Mouse (Mus musculus) megakaryocyte, embryonic 14.5 days (primary cell): ENCODE results near the gene Sco1. TPM values are rescaled to one million over a fixed set of nuclear protein-coding genes. Genes with fewer than 3 reads are reported as not detected.
"Not testable (repeated sequence)": the region's sequence is repeated elsewhere in the genome, so short reads cannot be mapped to it uniquely, and the experiment has no call there.

ENCODE experiments used
- H3K27me3 ChIP-seq: replicated peaks from 2 replicates; pipeline ENCODE3; 2012; ENCODE audit warnings: inconsistent platforms
- H3K36me3 ChIP-seq: replicated peaks from 2 replicates; pipeline ENCODE3; 2012; ENCODE audit warnings: low read length, inconsistent platforms, mixed read lengths
- H3K4me1 ChIP-seq: 2 replicates; pipeline ENCODE4 v1.6.1; 2012; ENCODE audit warnings: inconsistent platforms
- H3K4me3 ChIP-seq: replicated peaks from 2 replicates; pipeline ENCODE3; 2012; ENCODE audit warnings: moderate library complexity, mild to moderate bottlenecking, inconsistent platforms
- H3K9me3 ChIP-seq: 2 replicates; pipeline ENCODE4 v1.6.1; 2012; ENCODE audit warnings: inconsistent platforms
- FLI1 ChIP-seq: IDR thresholded peaks from 2 replicates; pipeline ENCODE4 v1.6.1; 2012; ENCODE audit warnings: low read length, inconsistent platforms, mixed read lengths
- GATA1 ChIP-seq: IDR thresholded peaks from 3 replicates; pipeline ENCODE4 v1.6.1; 2012; ENCODE audit warnings: mixed read lengths, low read length, inconsistent platforms, borderline replicate concordance
- polyA plus RNA-seq: library from polyadenylated mRNA; stranded (reverse); fragments of >175 nt; gene quantifications from 2 replicates; pipeline ENCODE4 v1.2.3, GENCODE M21; 2012; ENCODE audit warnings: low replicate concordance; ENCODE audit not compliant: insufficient read depth

Sco1 gene
- polyA plus RNA-seq, 1 experiment = 1.2 TPM

- Histone ChIP-seq H3K36me3 (no peaks in the 10 kb centered on the region), H3K4me3 (no peak overlapping the region), H3K4me1 (peaks cover 37% of the 10 kb centered on the region), H3K27me3 (peaks cover 29% of the 10 kb centered on the region), H3K9me3 (no peaks in the 10 kb centered on the region)
- TF ChIP-seq FLI1 (no peak), GATA1 (no peak)
These were observed 29.9 kb upstream of the Sco1 start for GRCm38 (mm10) chr11:67022354-67023115.

- Histone ChIP-seq H3K27me3 (peaks cover 23% of the 10 kb centered on the region), H3K4me1 (peaks cover 32% of the 10 kb centered on the region)
- not testable (repeated sequence) for H3K36me3 ChIP-seq, H3K9me3 ChIP-seq, H3K4me3 ChIP-seq
These were observed 29.3 kb upstream of the Sco1 start for GRCm38 (mm10) chr11:67023191-67023590.

DNA sequence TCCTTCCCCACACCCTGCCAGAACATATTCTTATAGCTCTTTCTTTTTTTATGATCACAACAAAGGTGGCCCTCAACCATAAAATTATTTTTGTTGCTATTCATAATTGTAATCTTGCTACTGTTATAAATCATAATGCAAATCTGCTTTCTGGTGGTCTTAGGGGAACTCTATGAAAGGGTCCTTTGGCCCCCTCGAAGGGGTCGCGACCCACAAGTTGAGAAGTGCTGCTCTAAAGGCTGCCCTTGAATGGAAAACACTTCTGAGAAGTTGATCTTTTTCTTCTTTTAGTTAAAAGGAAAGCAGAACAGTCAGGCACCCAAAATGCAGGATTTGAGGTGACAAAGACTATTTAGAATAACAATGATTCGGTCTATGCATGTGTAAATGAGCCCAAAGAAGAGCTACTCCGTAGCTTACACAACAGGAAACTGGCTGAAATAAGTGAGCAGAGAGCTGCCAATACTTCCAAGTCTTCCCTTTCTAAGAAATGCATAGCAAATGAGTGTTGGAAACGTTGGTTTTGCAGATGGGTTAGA, 28.6 kb upstream of the Sco1 start:
- Histone ChIP-seq H3K4me1 (peaks cover 29% of the 10 kb centered on the region), H3K9me3 (no peaks in the 10 kb centered on the region), H3K36me3 (no peaks in the 10 kb centered on the region), H3K4me3 (peak overlapping the region; percentile 83), H3K27me3 (peaks cover 19% of the 10 kb centered on the region)
- TF ChIP-seq FLI1 (no peak), GATA1 (no peak)

DNA sequence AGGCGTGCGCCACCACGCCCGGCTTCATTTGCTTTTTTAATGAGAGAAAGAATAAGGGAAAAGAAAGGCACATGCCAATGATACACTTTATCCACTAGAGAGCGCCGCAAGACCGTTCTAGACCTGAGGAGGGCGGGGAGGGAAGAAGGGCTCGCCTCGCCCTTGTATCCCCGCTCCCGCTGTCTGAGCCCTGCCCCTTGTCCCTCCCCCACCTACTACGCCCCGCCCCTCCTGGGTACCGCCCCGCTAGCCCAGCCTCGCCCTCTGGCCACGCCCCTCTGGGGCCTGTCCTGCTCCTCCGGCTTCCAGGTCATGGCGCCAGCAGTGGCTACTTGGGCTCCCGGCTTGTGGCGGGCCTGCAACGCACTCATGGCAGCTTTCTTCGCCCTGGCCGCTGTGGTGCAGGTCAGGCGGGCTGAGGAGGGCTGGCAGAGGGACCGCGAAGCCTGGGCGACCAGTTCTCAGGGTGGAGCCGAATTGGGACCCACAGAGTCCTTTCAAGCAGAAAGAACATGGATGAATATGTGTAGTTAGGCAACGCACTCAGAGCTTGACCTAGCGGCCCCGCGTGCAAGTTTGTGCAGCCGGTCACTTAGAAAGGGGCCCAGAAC, 27.5 kb upstream of the Sco1 start, which contains the start of gene Tmem220:
Gene Tmem220, plus strand, starts transcription at position 288 of the 611 bp plus-strand sequence.
- TF ChIP-seq GATA1 = no peak
- TF ChIP-seq FLI1 = no peak
- Histone ChIP-seq H3K4me1 (peaks cover 25% of the 10 kb centered on the region), H3K27me3 (peaks cover 20% of the 10 kb centered on the region), H3K36me3 (no peaks in the 10 kb centered on the region), H3K9me3 (no peaks in the 10 kb centered on the region), H3K4me3 (peak within 1 kb of the TSS; percentile 94)

- TF ChIP-seq FLI1 (no peak), GATA1 (no peak)
- H3K36me3 ChIP-seq = no peaks in the 10 kb centered on the region
- peaks cover 24% of the 10 kb centered on the region for H3K27me3 ChIP-seq
- peaks cover 10% of the 10 kb centered on the region; the same call in 1 of the 2 replicates for H3K4me1 ChIP-seq
- no peaks in the 10 kb centered on the region for H3K9me3 ChIP-seq
- H3K4me3 ChIP-seq = no peak overlapping the region
These were observed 21.4 kb upstream of the Sco1 start for GRCm38 (mm10) chr11:67030904-67031602.

DNA sequence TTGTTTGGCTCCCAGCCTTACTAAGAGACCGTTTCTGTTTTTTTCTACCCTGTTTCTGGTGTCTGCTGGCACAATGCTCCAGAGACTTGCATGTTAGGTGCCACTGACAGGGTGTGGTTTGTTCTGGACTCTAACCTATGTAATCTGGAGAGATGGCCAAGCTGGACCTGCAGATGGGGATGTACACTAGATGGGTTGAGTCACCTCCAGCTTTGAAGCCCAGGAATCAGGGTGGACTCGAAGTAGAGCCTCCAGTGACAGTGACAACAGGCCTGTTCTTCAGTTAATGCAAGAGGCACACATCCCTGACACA, 20.9 kb upstream of the Sco1 start:
- Histone ChIP-seq H3K36me3 (no peaks in the 10 kb centered on the region), H3K4me3 (no peak overlapping the region), H3K4me1 (peaks cover 10% of the 10 kb centered on the region; the same call in 1 of the 2 replicates), H3K27me3 (peaks cover 24% of the 10 kb centered on the region), H3K9me3 (no peaks in the 10 kb centered on the region)
- TF ChIP-seq GATA1 (no peak), FLI1 (no peak)

DNA sequence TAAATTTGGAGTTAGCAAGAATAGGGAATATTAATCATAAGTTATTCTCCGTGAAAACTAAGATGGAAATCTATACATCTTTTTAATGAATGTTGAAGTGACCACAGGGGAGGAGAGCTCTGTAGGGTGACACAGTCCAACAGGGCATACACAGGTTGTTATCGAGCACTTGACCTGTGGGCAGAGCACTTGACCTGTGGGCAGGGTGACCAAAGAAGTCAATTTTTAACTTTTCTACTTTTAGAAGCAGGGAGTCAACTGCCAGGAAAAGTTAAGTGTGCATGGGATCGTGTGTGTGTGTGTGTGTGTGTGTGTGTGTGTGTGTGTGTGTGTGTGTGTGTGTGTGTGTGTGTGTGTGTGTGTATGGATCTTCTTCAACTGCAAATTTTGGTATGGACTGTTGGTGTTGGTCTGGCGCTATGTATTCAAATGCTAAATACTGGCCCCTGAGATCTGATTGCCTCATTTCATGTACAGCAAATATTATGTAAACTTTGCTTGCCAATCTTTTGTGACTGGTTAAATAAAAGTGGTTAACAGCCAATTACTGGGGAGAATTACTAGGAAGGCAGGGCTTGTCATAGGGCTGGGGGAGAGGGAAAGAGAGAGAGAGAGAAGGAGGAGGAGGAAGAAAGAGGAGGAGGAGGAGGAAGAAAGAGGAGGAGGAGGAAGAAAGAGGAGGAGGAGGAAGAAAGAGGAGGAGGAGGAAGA, 17.5 kb upstream of the Sco1 start:
- peaks cover 9% of the 10 kb centered on the region for H3K27me3 ChIP-seq
- H3K4me3 ChIP-seq = no peak overlapping the region
- H3K4me1 ChIP-seq = peaks cover 10% of the 10 kb centered on the region; the same call in 1 of the 2 replicates
- H3K36me3 ChIP-seq = peaks cover 30% of the 10 kb centered on the region
- TF ChIP-seq GATA1 (no peak), FLI1 (no peak)
- H3K9me3 ChIP-seq = no peaks in the 10 kb centered on the region

- TF ChIP-seq FLI1 (no peak), GATA1 (no peak)
- H3K36me3 ChIP-seq = peaks cover 43% of the 10 kb centered on the region
- H3K9me3 ChIP-seq = no peaks in the 10 kb centered on the region
- peaks cover 5% of the 10 kb centered on the region for H3K27me3 ChIP-seq
- no peak overlapping the region for H3K4me3 ChIP-seq
- peaks cover 5% of the 10 kb centered on the region; the same call in 1 of the 2 replicates for H3K4me1 ChIP-seq
These were observed 16.2 kb upstream of the Sco1 start for GRCm38 (mm10) chr11:67036229-67036628.

- Histone ChIP-seq H3K4me3 (no peak overlapping the region), H3K36me3 (peaks cover 50% of the 10 kb centered on the region), H3K9me3 (no peaks in the 10 kb centered on the region), H3K27me3 (peaks cover 1% of the 10 kb centered on the region), H3K4me1 (no peaks in the 10 kb centered on the region; the same call in 1 of the 2 replicates)
- TF ChIP-seq FLI1 (no peak), GATA1 (no peak)
These were observed 15.6 kb upstream of the Sco1 start for GRCm38 (mm10) chr11:67036892-67037291.
